Mouse (Mus musculus) limb, embryonic 12.5 days (tissue): ENCODE measurements at regions not wholly inside any gene's neighbourhood (a gene's known extent, or its start where the extent isn't known, plus 50 kb on each side); places are given as distances from the start of the nearest gene placed in this dataset.
"Not testable (repeated sequence)": the region's sequence is repeated elsewhere in the genome, so short reads cannot be mapped to it uniquely, and the experiment has no call there.

Source experiments
- ATAC-seq: fragments of 200-750 bp; cut with Nextera tagmentation; 2 replicates; pipeline ENCODE4 v1.8.0; 2017; ENCODE audit warnings: low read depth, moderate TSS enrichment; ENCODE audit not compliant: insufficient number of reproducible peaks, insufficient read depth, low FRiP score, low TSS enrichment
- H3K27ac ChIP-seq: fragments of 300-500 bp; sonication (generic); 2 replicates; pipeline ENCODE4 v1.5.1; 2016; ENCODE audit warnings: mild to moderate bottlenecking, moderate library complexity
- H3K27me3 ChIP-seq: fragments of 300-500 bp; sonication (generic); 2 replicates; pipeline ENCODE4 v1.6.1; 2016; ENCODE audit warnings: mild to moderate bottlenecking, moderate library complexity
- H3K36me3 ChIP-seq: fragments of 300-500 bp; sonication (generic); 2 replicates; pipeline ENCODE4 v1.6.1; 2016; ENCODE audit warnings: mild to moderate bottlenecking, moderate library complexity
- H3K4me1 ChIP-seq: fragments of 300-500 bp; sonication (generic); replicated peaks from 2 replicates; pipeline ENCODE4 v1.6.1; 2016
- H3K4me2 ChIP-seq: fragments of 300-500 bp; sonication (generic); 2 replicates; pipeline ENCODE4 v1.6.1; 2016; ENCODE audit warnings: mild to moderate bottlenecking, moderate library complexity
- H3K4me3 ChIP-seq: fragments of 300-500 bp; sonication (generic); replicated peaks from 2 replicates; pipeline ENCODE4 v1.5.1; 2016; ENCODE audit warnings: mild to moderate bottlenecking
- H3K9ac ChIP-seq: fragments of 300-500 bp; sonication (generic); replicated peaks from 2 replicates; pipeline ENCODE4 v1.6.1; 2016; ENCODE audit warnings: mild to moderate bottlenecking, moderate library complexity
- H3K9me3 ChIP-seq: fragments of 300-500 bp; sonication (generic); 2 replicates; pipeline ENCODE4 v1.6.1; 2016; ENCODE audit warnings: mild to moderate bottlenecking, moderate library complexity
- WGBS: fragments of 180-500 bp; shearing (Covaris S2); methylation state at CpG from one replicate; pipeline ENCODE4 v1.1.7; 2016; 5-methylcytosine and 5-hydroxymethylcytosine counted together

GRCm38 (mm10) chr16:20814976-20815375 lies 80.7 kb upstream of the Thpo start:
- H3K9ac ChIP-seq = no peak overlapping the region
- H3K36me3 ChIP-seq = no peaks in the 10 kb centered on the region
- no peak overlapping the region for H3K4me3 ChIP-seq
- WGBS = 84% methylated on average over 2 of the region's 2 CpGs
- no peak for ATAC-seq
- no peak overlapping the region for H3K4me2 ChIP-seq
- no peak overlapping the region for H3K27ac ChIP-seq
- H3K27me3 ChIP-seq = no peaks in the 10 kb centered on the region
- H3K4me1 ChIP-seq = peaks cover 13% of the 10 kb centered on the region
- H3K9me3 ChIP-seq = peaks cover 8% of the 10 kb centered on the region; the same call in 1 of the 2 replicates

- no peak overlapping the region for H3K9ac ChIP-seq
- H3K4me2 ChIP-seq = no peak overlapping the region
- no peaks in the 10 kb centered on the region for H3K36me3 ChIP-seq
- ATAC-seq = no peak
- H3K27me3 ChIP-seq = no peaks in the 10 kb centered on the region
- peaks cover 8% of the 10 kb centered on the region; the same call in 1 of the 2 replicates for H3K9me3 ChIP-seq
- H3K4me3 ChIP-seq = no peak overlapping the region
- peaks cover 13% of the 10 kb centered on the region for H3K4me1 ChIP-seq
- H3K27ac ChIP-seq = no peak overlapping the region
Measured at GRCm38 (mm10) chr16:20814240-20814639, 79.9 kb upstream of the Thpo start.

GRCm38 (mm10) chr16:20812025-20812424 lies 77.7 kb upstream of the Thpo start:
- not testable (repeated sequence) for H3K4me2 ChIP-seq, H3K9me3 ChIP-seq, ATAC-seq, H3K4me3 ChIP-seq, H3K9ac ChIP-seq, H3K4me1 ChIP-seq, H3K27me3 ChIP-seq, H3K27ac ChIP-seq, H3K36me3 ChIP-seq
- 66% methylated on average over 5 of the region's 5 CpGs for WGBS

GRCm38 (mm10) chr16:20810322-20810721 lies 76.0 kb upstream of the Thpo start:
- no peak for ATAC-seq
- H3K27ac ChIP-seq = no peak overlapping the region
- H3K4me3 ChIP-seq = no peak overlapping the region
- peaks cover under 1% of the 10 kb centered on the region for H3K4me1 ChIP-seq
- no peaks in the 10 kb centered on the region for H3K27me3 ChIP-seq
- no peak overlapping the region for H3K4me2 ChIP-seq
- WGBS = 88% methylated on average over 3 of the region's 3 CpGs
- H3K9me3 ChIP-seq = no peaks in the 10 kb centered on the region
- no peaks in the 10 kb centered on the region for H3K36me3 ChIP-seq
- H3K9ac ChIP-seq = no peak overlapping the region

GRCm38 (mm10) chr16:20808263-20808662 lies 74.0 kb upstream of the Thpo start:
- Histone ChIP-seq H3K9me3 (no peaks in the 10 kb centered on the region), H3K4me1 (peaks cover 18% of the 10 kb centered on the region), H3K9ac (no peak overlapping the region), H3K4me2 (no peak overlapping the region), H3K4me3 (no peak overlapping the region), H3K27me3 (no peaks in the 10 kb centered on the region), H3K36me3 (no peaks in the 10 kb centered on the region), H3K27ac (no peak overlapping the region)
- WGBS = 93% methylated on average over 2 of the region's 2 CpGs
- ATAC-seq = no peak

GRCm38 (mm10) chr16:20806739-20807138 lies 72.4 kb upstream of the Thpo start:
- Histone ChIP-seq H3K9me3 (no peaks in the 10 kb centered on the region), H3K9ac (no peak overlapping the region), H3K27ac (no peak overlapping the region), H3K4me3 (no peak overlapping the region), H3K4me2 (no peak overlapping the region), H3K27me3 (no peaks in the 10 kb centered on the region), H3K4me1 (peaks cover 27% of the 10 kb centered on the region), H3K36me3 (no peaks in the 10 kb centered on the region)
- ATAC-seq = no peak
- WGBS = 93% methylated on average over 7 of the region's 7 CpGs

- H3K9me3 ChIP-seq = no peaks in the 10 kb centered on the region
- no peak overlapping the region for H3K4me2 ChIP-seq
- WGBS = 90% methylated on average over 6 of the region's 6 CpGs
- no peaks in the 10 kb centered on the region for H3K27me3 ChIP-seq
- H3K4me3 ChIP-seq = no peak overlapping the region
- H3K9ac ChIP-seq = no peak overlapping the region
- no peak for ATAC-seq
- H3K36me3 ChIP-seq = no peaks in the 10 kb centered on the region
- H3K27ac ChIP-seq = 0 out of 2 replicates have a peak overlapping the region, but pooled peaks have one; percentile 45
- H3K4me1 ChIP-seq = peaks cover 27% of the 10 kb centered on the region
Measured at GRCm38 (mm10) chr16:20805793-20806192, 71.5 kb upstream of the Thpo start.

- Histone ChIP-seq H3K4me3 (peak overlapping the region; percentile 31; the same call in 1 of the 2 replicates), H3K27ac (peak overlapping the region; percentile 45; the same call in 1 of the 2 replicates), H3K9ac (peak overlapping the region; percentile 45), H3K9me3 (no peaks in the 10 kb centered on the region), H3K4me1 (peaks cover 27% of the 10 kb centered on the region), H3K36me3 (no peaks in the 10 kb centered on the region), H3K27me3 (no peaks in the 10 kb centered on the region), H3K4me2 (peak overlapping the region; percentile 57)
- 20% methylated on average over 6 of the region's 6 CpGs for WGBS
- no peak for ATAC-seq
Measured at GRCm38 (mm10) chr16:20805086-20805485, 70.8 kb upstream of the Thpo start.

GRCm38 (mm10) chr16:20804601-20805017 lies 70.3 kb upstream of the Thpo start:
- Histone ChIP-seq H3K9me3 (no peaks in the 10 kb centered on the region), H3K27ac (peak overlapping the region; percentile 45; the same call in 1 of the 2 replicates), H3K4me1 (peaks cover 27% of the 10 kb centered on the region), H3K36me3 (no peaks in the 10 kb centered on the region), H3K9ac (peak overlapping the region; percentile 45), H3K4me3 (peak overlapping the region; percentile 31), H3K4me2 (peak overlapping the region; percentile 57), H3K27me3 (no peaks in the 10 kb centered on the region)
- WGBS = 0% methylated on average over 10 of the region's 10 CpGs
- ATAC-seq = peak; percentile 77

- Histone ChIP-seq H3K9me3 (no peaks in the 10 kb centered on the region), H3K4me2 (no peak overlapping the region), H3K4me1 (peaks cover 27% of the 10 kb centered on the region), H3K27me3 (no peaks in the 10 kb centered on the region), H3K9ac (no peak overlapping the region), H3K36me3 (no peaks in the 10 kb centered on the region), H3K27ac (peak overlapping the region; percentile 62; the same call in 1 of the 2 replicates), H3K4me3 (no peak overlapping the region)
- peak; percentile 44; the same call in 1 of the 2 replicates for ATAC-seq
- 74% methylated on average over 7 of the region's 7 CpGs for WGBS
Measured at GRCm38 (mm10) chr16:20803278-20803930, 69.1 kb upstream of the Thpo start.

- Histone ChIP-seq H3K36me3 (no peaks in the 10 kb centered on the region), H3K4me1 (peaks cover 27% of the 10 kb centered on the region), H3K9me3 (no peaks in the 10 kb centered on the region), H3K27ac (no peak overlapping the region), H3K27me3 (no peaks in the 10 kb centered on the region), H3K4me3 (no peak overlapping the region), H3K4me2 (no peak overlapping the region), H3K9ac (no peak overlapping the region)
- WGBS = 86% methylated on average over 6 of the region's 6 CpGs
- ATAC-seq = no peak
Measured at GRCm38 (mm10) chr16:20802724-20803123, 68.4 kb upstream of the Thpo start.

GRCm38 (mm10) chr16:20800038-20800437 lies 65.7 kb upstream of the Thpo start:
- no peaks in the 10 kb centered on the region for H3K9me3 ChIP-seq
- peaks cover 24% of the 10 kb centered on the region for H3K4me1 ChIP-seq
- no peaks in the 10 kb centered on the region for H3K27me3 ChIP-seq
- H3K9ac ChIP-seq = no peak overlapping the region
- ATAC-seq = no peak
- no peak overlapping the region for H3K4me2 ChIP-seq
- H3K36me3 ChIP-seq = no peaks in the 10 kb centered on the region
- H3K27ac ChIP-seq = no peak overlapping the region
- H3K4me3 ChIP-seq = no peak overlapping the region
- 95% methylated on average over 3 of the region's 3 CpGs for WGBS
